Mouse (Mus musculus) urinary bladder, postnatal 10 days (tissue): ENCODE measurements around the gene Ppp1r1c.

Source experiments
- DNase-seq: peaks from one replicate; pipeline ENCODE4 v3.0.0; 2022; ENCODE audit warnings: low spot score

The Ppp1r1c gene

GRCm38 (mm10) chr2:79707575-79707974, at the start of gene Ppp1r1c:
Gene Ppp1r1c (plus strand): TSS chr2:79707780.
- no peak for DNase-seq

GRCm38 (mm10) chr2:79660417-79661185, 47.0 kb upstream of the Ppp1r1c start:
- no peak for DNase-seq

- DNase-seq = no peak
Observed at GRCm38 (mm10) chr2:79661486-79662104, 46.0 kb upstream of the Ppp1r1c start.

- DNase-seq = no peak
Observed at GRCm38 (mm10) chr2:79664532-79665286, 42.9 kb upstream of the Ppp1r1c start.

DNA sequence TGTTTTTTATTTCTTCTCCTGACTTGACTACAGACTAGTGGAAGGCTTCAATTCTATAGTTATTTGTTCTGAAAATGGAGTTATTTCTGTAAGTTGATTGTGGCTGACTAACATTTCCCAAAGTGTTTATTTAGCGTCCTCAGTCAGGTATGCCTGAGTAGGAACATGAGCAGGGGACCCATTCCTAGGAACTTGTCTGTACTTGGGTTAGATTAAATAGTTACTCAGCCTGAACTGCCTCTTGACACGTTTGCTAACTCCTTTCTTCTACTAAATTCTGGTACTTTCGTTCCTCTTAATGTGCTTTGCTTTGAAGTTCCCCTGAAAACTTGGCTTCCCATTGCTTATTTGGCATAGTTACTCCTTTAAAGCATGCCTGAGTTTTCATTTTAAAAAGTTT, 42.1 kb upstream of the Ppp1r1c start:
- no peak for DNase-seq

GRCm38 (mm10) chr2:79675266-79675665, 32.3 kb upstream of the Ppp1r1c start:
- no peak for DNase-seq

- no peak for DNase-seq
Observed at GRCm38 (mm10) chr2:79677663-79678257, 29.8 kb upstream of the Ppp1r1c start.

- DNase-seq = no peak
Observed at GRCm38 (mm10) chr2:79681672-79682071, 25.9 kb upstream of the Ppp1r1c start.

- DNase-seq = no peak
Observed at GRCm38 (mm10) chr2:79683258-79683657, 24.3 kb upstream of the Ppp1r1c start.

GRCm38 (mm10) chr2:79690838-79691237, 16.7 kb upstream of the Ppp1r1c start:
- no peak for DNase-seq

GRCm38 (mm10) chr2:79695190-79695589, 12.4 kb upstream of the Ppp1r1c start:
- DNase-seq = no peak

GRCm38 (mm10) chr2:79695939-79696338, 11.6 kb upstream of the Ppp1r1c start:
- no peak for DNase-seq

DNA sequence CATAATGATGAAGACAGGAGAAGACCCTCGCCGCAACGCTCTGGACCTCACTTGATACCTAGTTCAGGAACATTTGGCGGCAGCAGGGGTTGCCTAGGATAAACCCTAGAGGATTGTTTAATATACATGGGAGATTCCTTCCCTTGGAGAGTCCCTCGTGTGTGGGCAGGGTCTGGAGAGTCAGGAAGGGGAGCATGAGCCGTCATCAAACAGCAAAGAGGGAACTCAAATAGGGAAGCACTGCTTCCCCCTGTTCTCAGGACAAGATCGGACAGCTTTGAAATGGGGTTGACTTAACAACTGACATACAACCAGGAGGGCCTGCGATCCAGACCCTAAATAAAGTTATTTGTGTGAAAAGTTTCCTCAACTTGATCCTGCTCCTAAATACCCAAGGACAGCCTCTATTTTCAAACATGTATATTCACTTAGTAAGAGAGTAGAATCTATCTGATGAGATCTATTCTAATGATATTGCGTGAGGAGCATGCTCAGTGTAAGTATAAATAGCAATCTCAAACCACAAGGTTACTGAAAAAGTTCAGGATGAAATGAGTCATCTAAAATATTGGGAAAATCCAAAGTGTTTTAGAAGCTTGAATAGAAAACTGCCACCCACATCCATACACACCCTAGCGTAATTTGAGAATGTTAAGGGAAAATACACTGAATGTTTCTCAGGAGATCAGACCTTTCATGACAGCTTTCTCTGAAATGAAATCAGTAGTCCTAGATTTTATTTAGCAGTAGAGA, 10.9 kb upstream of the Ppp1r1c start:
- no peak for DNase-seq

DNA sequence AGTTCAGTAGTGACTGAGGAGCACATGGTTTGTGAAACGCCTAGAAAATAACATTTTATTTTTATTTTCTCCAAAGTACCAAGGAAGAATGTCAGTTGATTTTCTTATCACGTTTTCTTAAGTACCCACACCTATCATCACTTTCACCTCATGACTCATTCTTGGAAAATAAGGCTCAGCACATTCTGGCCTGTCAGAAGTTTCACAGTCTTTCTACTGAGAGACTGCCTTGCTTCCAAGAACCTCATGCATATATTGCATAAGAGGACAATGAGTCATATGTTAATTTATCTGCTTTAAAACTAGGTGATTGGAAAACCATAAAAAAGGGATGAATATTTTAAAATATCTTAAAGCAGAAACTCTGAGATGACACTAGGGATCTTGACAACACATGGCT, 9.4 kb upstream of the Ppp1r1c start:
- no peak for DNase-seq

- no peak for DNase-seq
Observed at GRCm38 (mm10) chr2:79704773-79705172, 2.8 kb upstream of the Ppp1r1c start.

- DNase-seq = no peak
Observed at GRCm38 (mm10) chr2:79713662-79714091, 6.1 kb downstream of the Ppp1r1c start.

DNA sequence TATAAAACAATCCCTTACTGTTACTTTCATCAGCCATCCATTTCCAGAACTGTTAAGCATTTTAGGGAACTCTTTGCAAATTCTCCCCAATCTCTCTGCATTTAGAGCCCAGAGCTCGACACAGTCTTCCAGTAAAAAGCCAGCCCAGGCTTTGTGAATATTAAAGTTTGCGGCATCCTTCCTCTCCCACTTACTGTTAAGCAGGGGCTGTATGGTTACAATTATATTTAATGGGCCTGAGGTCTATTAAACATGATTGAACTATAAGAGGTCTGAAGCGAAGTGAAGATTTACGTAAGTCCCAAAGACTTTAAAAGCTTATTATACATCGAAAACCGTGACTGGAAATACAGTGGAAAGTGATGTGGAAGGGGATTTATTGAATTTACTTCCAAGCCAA, 7.2 kb downstream of the Ppp1r1c start:
- no peak for DNase-seq

GRCm38 (mm10) chr2:79715925-79716324, 8.3 kb downstream of the Ppp1r1c start:
- no peak for DNase-seq

DNA sequence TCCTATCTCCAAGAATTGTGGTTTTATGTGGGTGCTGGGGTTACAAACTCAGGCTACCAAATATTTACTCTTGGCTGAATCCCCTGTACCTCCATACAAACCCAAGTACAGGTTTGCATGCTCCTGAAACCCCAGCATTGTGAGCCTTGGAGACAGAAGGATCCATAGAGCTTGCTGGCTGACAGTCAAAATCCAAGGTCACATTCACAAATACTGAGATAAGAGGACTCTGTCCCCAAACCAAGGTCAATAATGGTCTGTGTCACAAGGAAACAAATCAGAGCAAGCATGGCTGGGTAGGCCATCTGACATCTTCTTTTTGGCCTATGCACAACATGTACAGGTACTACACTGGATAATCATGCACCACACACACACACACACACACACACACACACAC, 10.3 kb downstream of the Ppp1r1c start:
- DNase-seq = no peak

DNA sequence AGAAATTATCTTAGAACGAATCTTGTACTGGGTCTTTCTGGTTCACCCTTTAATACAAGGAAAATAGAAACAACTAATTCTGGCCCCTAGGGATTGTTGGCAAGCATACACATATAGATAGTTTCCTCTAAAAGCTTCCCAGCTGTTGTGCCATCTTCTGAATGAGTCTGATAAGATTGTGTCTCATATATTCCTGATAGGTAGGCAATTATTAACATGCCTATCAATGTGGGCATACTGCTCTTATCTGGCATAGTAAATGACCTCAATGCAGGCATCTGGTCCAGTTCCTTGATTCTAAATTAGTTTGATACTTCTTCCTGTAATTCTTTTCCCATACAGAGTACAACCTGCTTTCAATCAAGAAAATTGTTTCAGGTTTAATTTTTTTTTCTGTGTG, 14.8 kb downstream of the Ppp1r1c start:
- no peak for DNase-seq

GRCm38 (mm10) chr2:79738958-79739357, 31.4 kb downstream of the Ppp1r1c start:
- no peak for DNase-seq

DNA sequence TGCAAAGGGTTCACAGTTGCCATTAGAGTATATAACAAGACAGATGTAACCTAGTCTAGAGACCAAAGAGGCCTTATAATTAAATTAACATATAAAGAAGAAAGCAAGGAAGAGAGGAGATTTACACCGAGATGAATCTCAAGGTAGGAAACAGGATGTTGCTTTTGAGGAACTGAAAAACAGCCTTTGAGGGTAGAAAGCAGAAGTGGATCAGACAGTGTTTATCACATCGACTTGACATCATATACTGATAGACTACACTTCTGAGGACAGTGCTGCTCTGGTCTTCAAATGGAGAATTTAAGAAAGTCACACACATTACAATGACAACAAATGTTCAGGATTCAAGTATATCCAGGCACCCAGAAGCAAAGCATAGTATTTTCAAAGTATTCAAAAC, 34.4 kb downstream of the Ppp1r1c start:
- DNase-seq = no peak
